In the genomic region with DNA sequence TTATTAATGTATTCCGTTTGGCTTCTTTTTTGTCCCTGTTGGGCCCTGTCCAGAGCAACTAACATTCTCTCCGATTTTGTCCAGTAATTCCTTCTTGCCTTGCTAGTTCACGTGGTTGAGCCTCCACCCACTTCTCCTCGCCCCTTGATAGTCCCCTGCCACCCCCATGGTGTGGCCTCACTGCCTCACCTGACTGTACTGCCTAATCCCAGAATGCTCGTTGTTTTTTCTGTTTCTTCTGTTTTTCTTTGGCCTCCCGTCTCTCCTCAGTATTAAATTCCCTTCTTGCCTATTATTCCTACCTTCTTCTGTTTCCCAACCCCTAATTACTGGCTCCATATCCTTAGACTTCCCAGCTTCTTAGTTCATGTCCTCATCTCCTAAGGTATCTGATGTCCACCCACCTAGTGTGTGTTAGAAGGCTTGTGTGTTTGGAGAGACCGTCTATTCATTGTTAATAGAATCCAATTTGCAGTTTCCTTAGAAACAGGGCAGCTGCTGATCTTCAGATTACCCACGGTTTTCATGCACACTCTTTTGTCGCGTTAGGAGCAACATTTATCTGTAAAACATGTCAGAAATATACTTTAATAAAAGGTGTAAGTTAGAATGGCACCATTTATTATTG, we compare ENCODE assay signal across 18 mouse cellular contexts.
A peak's percentile ranks its signal among the peaks of the same experiment; 100 is the strongest.
DNase-seq lines count a peak whose midpoint lies in the region; ATAC-seq and TF ChIP-seq lines count a peak whose summit lies in the region.
"Had no signal": no experiment of that assay in that cellular context is flagged by ENCODE, and none has a peak within 500 bp of the region (broad histone marks: within the 10 kb centered on the region; RNA-seq: fewer than 3 reads in every experiment).

No protein-coding gene starts in this region.

- no peak overlapping the region for H3K4me2 ChIP-seq in limb, embryonic 12.5 days
- no peak overlapping the region for H3K4me2 ChIP-seq in embryonic facial prominence, embryonic 15.5 days (replicated peaks)
- no peak overlapping the region for H3K4me2 ChIP-seq in stomach, embryonic 15.5 days
- H3K4me2 ChIP-seq: heart, embryonic 15.5 days had no signal

- no peak for TF ChIP-seq CTCF in thymus, adult 2 months (IDR thresholded peaks at IDR 0.05; ENCODE audit: borderline replicate concordance, control insufficient read depth, extremely low read depth, insufficient read depth, low read length, poor library complexity)

- 0 out of 2 replicates have a peak overlapping the region, but pooled peaks have one; percentile 36 for H3K27ac ChIP-seq in limb, embryonic 12.5 days
- no peak overlapping the region for H3K27ac ChIP-seq in limb, embryonic 10.5 days
- 0 out of 2 replicates have a peak overlapping the region, but pooled peaks have one; percentile 60 for H3K27ac ChIP-seq in embryonic facial prominence, embryonic 15.5 days (replicated peaks)
- H3K27ac ChIP-seq in stomach, embryonic 15.5 days = peak overlapping the region; percentile 13
- no peak overlapping the region for H3K27ac ChIP-seq in thymus, adult 2 months (ENCODE audit: control insufficient read depth, insufficient read depth, low read length)
- H3K27ac ChIP-seq: heart, embryonic 15.5 days; hindbrain, postnatal 0 days had no signal

- no peak overlapping the region for H3K9ac ChIP-seq in limb, embryonic 12.5 days (replicated peaks)
- H3K9ac ChIP-seq in embryonic facial prominence, embryonic 15.5 days = no peak overlapping the region
- H3K9ac ChIP-seq in stomach, embryonic 15.5 days = no peak overlapping the region
- H3K9ac ChIP-seq: heart, embryonic 15.5 days had no signal

- no peak for TF ChIP-seq POLR2A in thymus, adult 2 months (IDR thresholded peaks at IDR 0.05; ENCODE audit: control insufficient read depth, extremely low read depth, insufficient read depth, low read length, poor library complexity)

- H3K27me3 ChIP-seq in limb, embryonic 12.5 days = no peaks in the 10 kb centered on the region
- no peaks in the 10 kb centered on the region for H3K27me3 ChIP-seq in limb, embryonic 10.5 days (ENCODE audit: low read depth, poor library complexity, severe bottlenecking)
- no peaks in the 10 kb centered on the region for H3K27me3 ChIP-seq in embryonic facial prominence, embryonic 15.5 days
- H3K27me3 ChIP-seq in stomach, embryonic 15.5 days (replicated peaks) = no peaks in the 10 kb centered on the region
- no peaks in the 10 kb centered on the region for H3K27me3 ChIP-seq in thymus, adult 2 months (ENCODE audit: control insufficient read depth, insufficient read depth, low read length)
- H3K27me3 ChIP-seq: heart, embryonic 15.5 days had no signal

- no peak for ATAC-seq in limb, embryonic 12.5 days (ENCODE audit: insufficient number of reproducible peaks, insufficient read depth, low FRiP score, low TSS enrichment, low read depth)
- ATAC-seq in embryonic facial prominence, embryonic 15.5 days (ENCODE audit: insufficient number of reproducible peaks, low FRiP score, low TSS enrichment, low read depth) = peak; percentile 61; the same call in 1 of the 2 replicates
- ATAC-seq in stomach, embryonic 15.5 days (ENCODE audit: insufficient read depth, low FRiP score, low read depth) = no peak
- ATAC-seq: hindbrain, postnatal 0 days had no signal

- 63% methylated on average over 10 of the region's 10 CpGs for WGBS in limb, embryonic 12.5 days
- 85% methylated on average over 10 of the region's 10 CpGs for WGBS in limb, embryonic 10.5 days
- 45% methylated on average over 10 of the region's 10 CpGs for WGBS in embryonic facial prominence, embryonic 15.5 days
- WGBS in stomach, embryonic 15.5 days = 52% methylated on average over 10 of the region's 10 CpGs
- WGBS in thymus, adult 2 months = 95% methylated on average over 10 of the region's 10 CpGs

- no peaks in the 10 kb centered on the region for H3K36me3 ChIP-seq in limb, embryonic 12.5 days
- H3K36me3 ChIP-seq in limb, embryonic 10.5 days = 0 out of 2 replicates have a peak, but pooled peaks cover 9% of the 10 kb centered on the region
- no peaks in the 10 kb centered on the region for H3K36me3 ChIP-seq in embryonic facial prominence, embryonic 15.5 days
- no peaks in the 10 kb centered on the region for H3K36me3 ChIP-seq in stomach, embryonic 15.5 days
- H3K36me3 ChIP-seq in thymus, adult 2 months (ENCODE audit: control insufficient read depth, insufficient read depth, low read length) = no peaks in the 10 kb centered on the region
- H3K36me3 ChIP-seq: heart, embryonic 15.5 days had no signal

- peaks cover 6% of the 10 kb centered on the region; the same call in 1 of the 2 replicates for H3K9me3 ChIP-seq in limb, embryonic 12.5 days
- no peaks in the 10 kb centered on the region for H3K9me3 ChIP-seq in limb, embryonic 10.5 days (replicated peaks)
- H3K9me3 ChIP-seq in embryonic facial prominence, embryonic 15.5 days (replicated peaks) = 0 out of 2 replicates have a peak, but pooled peaks cover 3% of the 10 kb centered on the region
- no peaks in the 10 kb centered on the region for H3K9me3 ChIP-seq in stomach, embryonic 15.5 days
- H3K9me3 ChIP-seq: heart, embryonic 15.5 days had no signal

- peak; percentile 6 for DNase-seq in gastrocnemius, postnatal 14 days
- DNase-seq in gastrocnemius, adult 18-20 months (ENCODE audit: low spot score) = no peak
- DNase-seq in limb, embryonic 10.5 days (ENCODE audit: low spot score) = no peak
- no peak for DNase-seq in urinary bladder, postnatal 36 days (ENCODE audit: low spot score in 2 of 2)
- DNase-seq in thymus, adult 2 months = no peak
- DNase-seq: adrenal gland, postnatal 10 days; cerebellum, postnatal 10 days; kidney, postnatal 4 days; left cerebral cortex, postnatal 4 days; lung, adult 2 months; right cerebral cortex, adult 18-20 months; thymus, postnatal 14 days had no signal

- H3K4me1 ChIP-seq in limb, embryonic 12.5 days (replicated peaks) = peaks cover 46% of the 10 kb centered on the region
- peaks cover 59% of the 10 kb centered on the region for H3K4me1 ChIP-seq in limb, embryonic 10.5 days
- peaks cover 17% of the 10 kb centered on the region for H3K4me1 ChIP-seq in embryonic facial prominence, embryonic 15.5 days
- H3K4me1 ChIP-seq in stomach, embryonic 15.5 days = peaks cover 28% of the 10 kb centered on the region
- no peaks in the 10 kb centered on the region for H3K4me1 ChIP-seq in thymus, adult 2 months (replicated peaks; ENCODE audit: control insufficient read depth, insufficient read depth, low read length)

- H3K4me3 ChIP-seq in limb, embryonic 12.5 days (replicated peaks) = no peak overlapping the region
- no peak overlapping the region for H3K4me3 ChIP-seq in limb, embryonic 10.5 days
- no peak overlapping the region for H3K4me3 ChIP-seq in embryonic facial prominence, embryonic 15.5 days (replicated peaks)
- no peak overlapping the region for H3K4me3 ChIP-seq in stomach, embryonic 15.5 days (replicated peaks)
- H3K4me3 ChIP-seq in thymus, adult 2 months (ENCODE audit: control insufficient read depth, insufficient read depth, low read length) = no peak overlapping the region
- H3K4me3 ChIP-seq: heart, embryonic 15.5 days; myocyte had no signal

- intact Hi-C loops in gastrocnemius, postnatal 14 days (cut with DNase I; ENCODE audit: low total_unique reads) = no loop called here

Comparison
In these comparisons a context has a peak if more than half of its experiments do, and no peak if none do; other contexts are left out.
1. H3K27ac ChIP-seq: peak in limb, embryonic 12.5 days (single experiment), embryonic facial prominence, embryonic 15.5 days (single experiment) and stomach, embryonic 15.5 days (single experiment); none in limb, embryonic 10.5 days (single experiment) and thymus, adult 2 months (single experiment).